Mouse (Mus musculus) CH12.LX (cell line): ENCODE measurements around the gene Tmem100. TPM values are rescaled to one million over a fixed set of nuclear protein-coding genes. Genes with fewer than 3 reads are reported as not detected.

ENCODE experiments used
- DNase-seq: peaks from one replicate; pipeline ENCODE4 v3.0.0-alpha.2; 2013; ENCODE audit errors: extremely low read depth
- H3K27ac ChIP-seq: 2 replicates; pipeline ENCODE4 v1.5.1; 2012; ENCODE audit warnings: low read depth, mild to moderate bottlenecking, control low read depth, moderate library complexity; ENCODE audit not compliant: insufficient read depth
- H3K27me3 ChIP-seq: replicated peaks from 2 replicates; pipeline ENCODE3; 2012; ENCODE audit warnings: inconsistent platforms
- H3K36me3 ChIP-seq, 2 experiments: replicated peaks in 1 of 2; 2 replicates each; pipeline versions ENCODE3 to v1.6.1; 2012; ENCODE audit warnings: inconsistent platforms in 1 of 2, low read length in 1 of 2, mild to moderate bottlenecking in 1 of 2, mixed read lengths in 1 of 2, moderate library complexity in 1 of 2; ENCODE audit not compliant: control insufficient read depth in 1 of 2, insufficient read depth in 1 of 2
- H3K4me1 ChIP-seq, 2 experiments: 2 replicates each; pipeline ENCODE4 v1.6.1; 2012; ENCODE audit warnings: inconsistent platforms in 1 of 2, moderate library complexity in 1 of 2; ENCODE audit not compliant: insufficient read depth in 2 of 2, control insufficient read depth in 1 of 2
- H3K4me2 ChIP-seq: 2 replicates; pipeline ENCODE4 v1.6.1; 2012; ENCODE audit warnings: low read depth, mild to moderate bottlenecking, control low read depth; ENCODE audit not compliant: poor library complexity, insufficient read depth, severe bottlenecking
- H3K4me3 ChIP-seq, 3 experiments: fragments of 150-350 bp in 1 of 3; sonication (generic) in 1 of 3; replicated peaks in 1 of 3; 2 replicates each; pipeline versions ENCODE3 to v1.5.1; 2011 to 2012; ENCODE audit warnings: low read depth in 2 of 3, low read length in 2 of 3, mild to moderate bottlenecking in 2 of 3, moderate library complexity in 2 of 3, control low read depth in 1 of 3, improper control_type of control experiment in 1 of 3, inconsistent platforms in 1 of 3, mixed read lengths in 1 of 3; ENCODE audit not compliant: poor library complexity in 1 of 3
- H3K79me2 ChIP-seq: replicated peaks from 2 replicates; pipeline ENCODE4 v1.6.1; 2012; ENCODE audit warnings: mild to moderate bottlenecking, moderate library complexity; ENCODE audit not compliant: control insufficient read depth, poor library complexity, insufficient read depth, severe bottlenecking; ENCODE audit errors: extremely low read depth
- H3K9ac ChIP-seq: 2 replicates; pipeline ENCODE4 v1.6.1; 2012; ENCODE audit warnings: low read depth, mild to moderate bottlenecking, control low read depth, moderate library complexity; ENCODE audit not compliant: insufficient read depth
- H3K9me3 ChIP-seq: replicated peaks from 2 replicates; pipeline ENCODE3; 2012; ENCODE audit warnings: low read length, inconsistent platforms, mixed read lengths
- BHLHE40 ChIP-seq: IDR thresholded peaks from 2 replicates; pipeline ENCODE4 v1.6.1; 2011; ENCODE audit warnings: mild to moderate bottlenecking, low read depth, low read length, improper control_type of control experiment
- EP300 ChIP-seq: IDR thresholded peaks from 2 replicates; pipeline ENCODE4 v1.6.1; 2011; ENCODE audit warnings: low read length, improper control_type of control experiment
- GABPA ChIP-seq: IDR thresholded peaks from 2 replicates; pipeline ENCODE4 v1.6.1; 2012; ENCODE audit warnings: low read depth, low read length, improper control_type of control experiment, inconsistent platforms; ENCODE audit not compliant: insufficient replicate concordance
- JUND ChIP-seq: conservative IDR thresholded peaks from 2 replicates; pipeline ENCODE4 v1.6.1; 2011; ENCODE audit warnings: low read depth, low read length, improper control_type of control experiment
- KAT2A ChIP-seq: IDR thresholded peaks from 2 replicates; pipeline ENCODE4 v1.6.1; 2012; ENCODE audit warnings: low read length, improper control_type of control experiment, inconsistent platforms; ENCODE audit not compliant: insufficient replicate concordance
- MAX ChIP-seq: IDR thresholded peaks from 2 replicates; pipeline ENCODE4 v1.6.1; 2011; ENCODE audit warnings: low read length, improper control_type of control experiment
- MAZ ChIP-seq: IDR thresholded peaks from 2 replicates; pipeline ENCODE4 v1.6.1; 2012; ENCODE audit warnings: low read depth, mild to moderate bottlenecking, inconsistent platforms, low read length, improper control_type of control experiment, moderate library complexity
- MYC ChIP-seq: IDR thresholded peaks from 2 replicates; pipeline ENCODE4 v1.6.1; 2011; ENCODE audit warnings: low read depth, mild to moderate bottlenecking, improper control_type of control experiment, low read length
- NELFE ChIP-seq: IDR thresholded peaks from 2 replicates; pipeline ENCODE4 v1.6.1; 2011; ENCODE audit warnings: low read depth, low read length, improper control_type of control experiment
- RAD21 ChIP-seq: IDR thresholded peaks from 2 replicates; pipeline ENCODE4 v1.6.1; 2011; ENCODE audit warnings: low read depth, mild to moderate bottlenecking, low read length, improper control_type of control experiment, moderate library complexity
- SIN3A ChIP-seq: IDR thresholded peaks from 2 replicates; pipeline ENCODE4 v1.6.1; 2012; ENCODE audit warnings: low read length, improper control_type of control experiment, inconsistent platforms
- TBP ChIP-seq: conservative IDR thresholded peaks from 2 replicates; pipeline ENCODE4 v1.6.1; 2011; ENCODE audit warnings: low read depth, low read length, improper control_type of control experiment
- USF2 ChIP-seq: conservative IDR thresholded peaks from 2 replicates; pipeline ENCODE4 v1.6.1; 2011; ENCODE audit warnings: low read depth, low read length, improper control_type of control experiment
- ZC3H11A ChIP-seq: IDR thresholded peaks from 2 replicates; pipeline ENCODE4 v1.6.1; 2012; ENCODE audit warnings: low read depth, mild to moderate bottlenecking, inconsistent platforms, low read length, improper control_type of control experiment
- ZMIZ1 ChIP-seq: IDR thresholded peaks from 2 replicates; pipeline ENCODE4 v1.6.1; 2012; ENCODE audit warnings: low read depth, mild to moderate bottlenecking, inconsistent platforms, low read length, improper control_type of control experiment
- ZNF384 ChIP-seq: IDR thresholded peaks from 2 replicates; pipeline ENCODE4 v1.6.1; 2012; ENCODE audit warnings: low read depth, low read length, improper control_type of control experiment, inconsistent platforms
- dilution Hi-C: fragments of 300-500 bp; cut with MboI; formaldehyde crosslinking; loops from 2 replicates; pipeline ENCODE4 v1.14.3; 2020; ENCODE audit warnings: low sequenced_read_pairs; ENCODE audit not compliant: extremely low pct_unique_long_range_greater_than_20kb, extremely low pct_ligation_motif_present
- in situ Hi-C: fragments of 300-500 bp; cut with MboI; formaldehyde crosslinking; loops from 3 replicates; pipeline ENCODE4 v1.14.3; 2019; ENCODE audit warnings: low sequenced_read_pairs, low pct_ligation_motif_present, low pct_unique_long_range_greater_than_20kb, mixed read lengths
- polyA plus RNA-seq: library from polyadenylated mRNA; unstranded; fragments of >175 nt; gene quantifications from 2 replicates; pipeline ENCODE4 v1.2.1, GENCODE M21; 2012; ENCODE audit warnings: low read depth; ENCODE audit not compliant: insufficient read length
- total RNA-seq, 2 experiments: library from RNA; depleted of rRNA; stranded (reverse); fragments of 300-350 nt in 1 of 2; fragments of >200 nt in 1 of 2; gene quantifications; 2 replicates each; pipeline ENCODE4 v1.2.3; 2012 to 2014

Gene Tmem100
- total and polyA plus RNA-seq, 3 experiments, result 0.30 to 3.5 (median 1.0) TPM

DNA sequence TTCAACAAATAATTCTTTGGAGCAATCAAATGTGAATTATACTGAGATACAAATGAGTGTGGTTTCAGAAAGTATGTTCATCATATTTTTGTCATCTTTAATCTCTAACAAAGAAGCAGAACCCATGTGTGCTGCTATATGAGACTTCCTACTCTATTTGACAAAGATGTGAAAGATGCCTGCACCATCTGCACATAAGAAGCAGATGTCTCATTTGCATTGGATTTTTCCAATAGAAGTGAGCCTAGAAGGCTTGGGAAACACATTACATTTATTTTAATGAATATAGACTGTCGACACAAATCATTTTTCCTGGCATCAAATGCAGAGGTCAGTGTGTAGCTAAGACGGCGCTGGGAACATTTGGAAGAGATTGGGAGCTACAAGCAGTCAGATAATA lies 52.9 kb downstream of the Tmem100 start:
- Histone ChIP-seq H3K79me2 (no peaks in the 10 kb centered on the region), H3K4me3 (no peak overlapping the region)
- no peak for TF ChIP-seq RAD21
- no peak for TF ChIP-seq MAX
- no peak for TF ChIP-seq MAZ
- no peak for TF ChIP-seq EP300
- no peak for TF ChIP-seq ZC3H11A
- no peak for TF ChIP-seq NELFE
- TF ChIP-seq USF2, result no peak
- no peak for TF ChIP-seq GABPA
- no peak for TF ChIP-seq ZNF384
- TF ChIP-seq, all 38 proteins: peak for 0
- in situ Hi-C loops (no loop called here), dilution Hi-C loops (no loop called here)
- Histone ChIP-seq H3K9ac (no peak overlapping the region), H3K9me3 (no peaks in the 10 kb centered on the region), H3K27me3 (no peaks in the 10 kb centered on the region), H3K4me1 (peaks cover 0 to under 1% of the 10 kb centered on the region in 2 experiments; a peak in 2 of 4 replicates), H3K27ac (no peak overlapping the region), H3K4me2 (no peak overlapping the region), H3K36me3 (no peaks in the 10 kb centered on the region)
- DNase-seq, result no peak

DNA sequence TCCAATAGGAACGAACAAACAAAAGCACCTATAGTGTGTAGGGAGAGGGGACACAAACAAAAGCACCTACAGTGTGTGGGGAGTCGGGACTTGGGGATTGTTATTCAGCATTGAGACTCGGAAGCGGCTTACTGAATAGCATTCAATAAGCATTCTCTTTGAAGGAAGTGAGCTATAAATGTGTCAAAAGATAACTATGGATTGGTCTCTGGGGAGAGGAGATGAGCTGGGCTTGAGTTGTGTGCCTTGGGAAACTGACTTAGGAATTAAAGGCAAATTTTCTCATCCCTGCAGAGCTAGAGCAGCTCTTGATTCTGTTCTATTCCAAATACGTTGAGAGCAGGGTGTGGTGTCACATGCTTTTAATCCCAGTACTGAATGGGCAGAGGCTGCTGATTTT lies 54.0 kb downstream of the Tmem100 start:
- dilution Hi-C loops, result no loop called here
- TF ChIP-seq SIN3A (no peak), EP300 (no peak), ZMIZ1 (no peak), BHLHE40 (no peak), GABPA (no peak), JUND (no peak), KAT2A (no peak), NELFE (no peak), MYC (no peak), TBP (no peak)
- TF ChIP-seq, all 38 proteins: peak for 0
- no peak for DNase-seq
- H3K4me3 ChIP-seq, result no peak overlapping the region
- in situ Hi-C loops, result no loop called here
- H3K9me3 ChIP-seq, result no peaks in the 10 kb centered on the region
- H3K36me3 ChIP-seq, result no peaks in the 10 kb centered on the region
- no peak overlapping the region for H3K4me2 ChIP-seq
- no peaks in the 10 kb centered on the region for H3K27me3 ChIP-seq
- peaks cover 0 to 4% of the 10 kb centered on the region in 2 experiments; a peak in 2 of 4 replicates for H3K4me1 ChIP-seq
- H3K79me2 ChIP-seq, result no peaks in the 10 kb centered on the region
- H3K27ac ChIP-seq, result no peak overlapping the region
- no peak overlapping the region for H3K9ac ChIP-seq

Other genes with a start within 250 kb of the Tmem100 start
- gene Pctp, start 27.5 kb upstream of the Tmem100 start, total RNA-seq (2012; rRNA removed), result 23.0 and 24.6 TPM in 2 replicates
- 26.0 and 28.0 TPM in 2 replicates for gene Pctp, start 27.5 kb upstream of the Tmem100 start, total RNA-seq (2014; rRNA removed)
- gene Pctp, start 27.5 kb upstream of the Tmem100 start, polyA plus RNA-seq, result 31.5 and 31.8 TPM in 2 replicates
- 3.0 and 4.4 TPM in 2 replicates for gene Gm45716, start 157.3 kb downstream of the Tmem100 start, total RNA-seq (2012; rRNA removed)
- gene Gm45716, start 157.3 kb downstream of the Tmem100 start, total RNA-seq (2014; rRNA removed), result 9.4 and 9.9 TPM in 2 replicates
- gene Gm45716, start 157.3 kb downstream of the Tmem100 start, polyA plus RNA-seq, result 14.7 and 15.9 TPM in 2 replicates
- gene Mmd, start 219.1 kb downstream of the Tmem100 start, total RNA-seq (2012; rRNA removed), result 10.3 and 13.8 TPM in 2 replicates
- gene Mmd, start 219.1 kb downstream of the Tmem100 start, total RNA-seq (2014; rRNA removed), result 60.4 and 70.5 TPM in 2 replicates
- gene Mmd, start 219.1 kb downstream of the Tmem100 start, polyA plus RNA-seq, result 36.1 and 39.8 TPM in 2 replicates